Mouse (Mus musculus) limb, embryonic 10.5 days (tissue): ENCODE measurements around the gene Msx2. TPM values are rescaled to one million over a fixed set of nuclear protein-coding genes. Genes with fewer than 3 reads are reported as not detected.

Experiments used
- DNase-seq: peaks from one replicate; pipeline ENCODE4 v3.0.0-alpha.2; 2017; ENCODE audit warnings: low spot score
- H3K27ac ChIP-seq: fragments of 300-500 bp; sonication (generic); 2 replicates; pipeline ENCODE4 v1.5.1; 2016; ENCODE audit warnings: mild to moderate bottlenecking
- H3K27me3 ChIP-seq: fragments of 300-500 bp; sonication (generic); 2 replicates; pipeline ENCODE4 v1.6.1; 2016; ENCODE audit warnings: low read depth, mild to moderate bottlenecking; ENCODE audit not compliant: poor library complexity, severe bottlenecking
- H3K36me3 ChIP-seq: fragments of 300-500 bp; sonication (generic); 2 replicates; pipeline ENCODE4 v1.6.1; 2016; ENCODE audit warnings: mild to moderate bottlenecking, moderate library complexity
- H3K4me1 ChIP-seq: fragments of 300-500 bp; sonication (generic); 2 replicates; pipeline ENCODE4 v1.6.1; 2016
- H3K4me3 ChIP-seq: fragments of 300-500 bp; sonication (generic); 2 replicates; pipeline ENCODE4 v1.5.1; 2016; ENCODE audit warnings: mild to moderate bottlenecking, moderate library complexity
- H3K9me3 ChIP-seq: fragments of 300-500 bp; sonication (generic); replicated peaks from 2 replicates; pipeline ENCODE4 v1.6.1; 2016; ENCODE audit warnings: mild to moderate bottlenecking
- WGBS: fragments of 180-500 bp; shearing (Covaris S2); methylation state at CpG from one replicate; pipeline ENCODE4 v1.1.7; 2016; 5-methylcytosine and 5-hydroxymethylcytosine counted together
- polyA plus RNA-seq: library from polyadenylated mRNA; unstranded; fragments of >200 nt; fragmentation: Nextera tagmentation; extraction: Ambion mirVana; gene quantifications from 2 replicates; pipeline ENCODE4 v1.2.1, GENCODE M21; 2016

Gene Msx2
- polyA plus RNA-seq, 1 experiment from 2014 or later, result 42.0 TPM

- WGBS, result 80% methylated on average over 4 of the region's 4 CpGs
- Histone ChIP-seq H3K36me3 (no peaks in the 10 kb centered on the region), H3K27me3 (peaks cover 3% of the 10 kb centered on the region; the same call in 1 of the 2 replicates), H3K27ac (no peak overlapping the region), H3K9me3 (no peaks in the 10 kb centered on the region), H3K4me1 (peaks cover 13% of the 10 kb centered on the region), H3K4me3 (no peak overlapping the region)
- no peak for DNase-seq
Observed at GRCm38 (mm10) chr13:53421189-53421588, 51.7 kb downstream of the Msx2 start.

GRCm38 (mm10) chr13:53420741-53421140, 52.1 kb downstream of the Msx2 start:
- Histone ChIP-seq H3K4me3 (no peak overlapping the region), H3K27ac (no peak overlapping the region), H3K36me3 (no peaks in the 10 kb centered on the region), H3K27me3 (peaks cover 3% of the 10 kb centered on the region; the same call in 1 of the 2 replicates), H3K9me3 (no peaks in the 10 kb centered on the region), H3K4me1 (peaks cover 13% of the 10 kb centered on the region)
- 84% methylated on average over 4 of the region's 4 CpGs for WGBS
- DNase-seq, result no peak

DNA sequence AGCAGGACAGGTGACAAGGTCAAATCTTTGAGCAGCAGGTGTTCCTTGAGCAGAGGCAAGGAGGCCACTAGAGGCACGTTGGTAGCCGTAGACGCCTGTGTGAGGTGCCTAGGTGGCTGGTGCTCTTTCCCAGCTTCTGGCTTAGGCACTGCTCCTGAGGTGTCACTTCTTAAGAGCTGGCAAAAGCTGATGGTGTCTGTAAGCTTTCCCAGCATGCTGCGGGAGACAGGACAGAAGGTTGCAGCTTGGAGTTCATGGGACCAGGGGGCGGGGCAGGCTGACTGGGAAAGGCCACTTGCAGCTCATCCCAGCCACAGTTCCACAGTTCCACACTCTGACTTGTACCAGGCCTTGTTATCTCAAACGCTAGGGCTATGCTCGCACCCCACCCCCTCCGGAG, 53.2 kb downstream of the Msx2 start:
- Histone ChIP-seq H3K4me1 (peaks cover 3% of the 10 kb centered on the region), H3K27ac (no peak overlapping the region), H3K9me3 (no peaks in the 10 kb centered on the region), H3K36me3 (no peaks in the 10 kb centered on the region), H3K4me3 (no peak overlapping the region), H3K27me3 (peaks cover 3% of the 10 kb centered on the region; the same call in 1 of the 2 replicates)
- DNase-seq, result no peak
- 88% methylated on average over 8 of the region's 8 CpGs for WGBS

DNA sequence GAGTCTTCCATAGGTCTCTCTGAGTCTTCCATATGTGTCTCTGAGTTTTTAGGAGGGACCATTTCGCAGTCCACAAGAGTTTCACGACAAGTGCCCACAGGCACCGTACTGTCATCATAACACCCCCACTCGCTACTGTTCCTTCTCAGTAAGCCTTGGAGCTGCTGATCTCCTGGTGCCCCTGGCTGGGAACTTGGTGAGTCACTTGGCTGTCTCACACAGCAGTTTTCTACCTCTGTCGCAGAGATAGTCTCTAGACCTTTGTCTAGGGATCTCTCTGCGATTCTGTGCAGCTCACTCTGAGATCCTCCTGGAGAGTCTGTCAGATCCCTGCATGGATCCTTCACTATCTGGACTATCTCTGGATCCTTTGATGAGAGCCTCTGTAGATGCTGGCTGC, 55.2 kb downstream of the Msx2 start:
- Histone ChIP-seq H3K9me3 (no peaks in the 10 kb centered on the region), H3K4me3 (no peak overlapping the region), H3K4me1 (peaks cover 9% of the 10 kb centered on the region), H3K36me3 (no peaks in the 10 kb centered on the region), H3K27ac (no peak overlapping the region), H3K27me3 (no peaks in the 10 kb centered on the region)
- no peak for DNase-seq
- 97% methylated on average over 6 of the region's 6 CpGs for WGBS

Other genes with a start within 250 kb of the Msx2 start
- gene Ror2, start 186.9 kb downstream of the Msx2 start, polyA plus RNA-seq, result 37.9 and 40.1 TPM in 2 replicates
- 32.2 and 34.6 TPM in 2 replicates for gene Sptlc1, start 95.7 kb downstream of the Msx2 start, polyA plus RNA-seq